Mouse (Mus musculus) embryonic fibroblast, embryonic 13.5 days (primary cell): ENCODE measurements around the gene Tirap.

Experiments used
- CTCF ChIP-seq: IDR thresholded peaks from 2 replicates; pipeline ENCODE4 v1.5.1; 2011; ENCODE audit warnings: mild to moderate bottlenecking, control low read depth, low read length, moderate library complexity, borderline replicate concordance; ENCODE audit not compliant: insufficient read depth
- POLR2A ChIP-seq: IDR thresholded peaks from 2 replicates; pipeline ENCODE4 v1.6.1; 2011; ENCODE audit warnings: low read depth, mild to moderate bottlenecking, control low read depth, low read length, moderate library complexity

DNA sequence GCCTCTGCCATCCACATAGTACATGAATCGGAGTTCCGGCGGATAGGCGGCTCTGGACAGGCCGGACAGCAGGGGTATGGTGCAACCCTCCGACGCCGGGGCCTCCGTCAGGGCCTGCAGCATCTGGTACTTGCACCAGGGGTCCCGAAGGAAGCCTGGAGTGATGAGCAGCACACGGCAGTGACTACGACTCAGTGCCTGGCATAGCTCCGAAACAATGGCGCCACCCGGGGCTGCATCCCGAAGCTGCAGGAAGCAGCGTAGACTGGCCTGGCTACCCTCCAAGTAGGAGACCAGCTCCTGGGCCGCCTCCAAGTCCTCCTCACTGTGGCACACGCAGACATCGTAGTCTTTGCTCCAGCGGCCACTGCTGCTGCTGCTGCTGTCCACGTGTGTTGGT lies 11.4 kb downstream of the Tirap start:
- TF ChIP-seq CTCF (no peak), POLR2A (no peak)
